8 mouse cellular contexts compared by ENCODE assay signal in the genomic region with DNA sequence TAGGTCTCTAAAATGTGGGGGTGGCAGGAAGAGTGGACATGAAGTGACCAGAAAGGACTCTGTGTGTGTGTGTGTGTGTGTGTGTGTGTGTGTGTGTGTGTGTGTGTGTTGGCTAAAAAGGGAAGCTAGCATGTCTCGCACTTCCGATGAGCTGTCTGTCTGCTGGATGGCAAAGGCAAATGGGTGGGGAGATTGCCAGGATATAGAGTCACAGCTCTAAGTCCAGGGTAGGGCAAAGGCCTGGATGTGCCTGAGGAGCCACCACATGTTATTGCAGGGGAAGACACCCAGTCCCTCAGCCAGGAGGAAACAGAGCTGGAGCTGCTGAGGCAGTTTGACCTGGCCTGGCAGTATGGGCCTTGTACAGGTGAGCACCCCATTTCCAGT. TPM values are rescaled to one million over a fixed set of nuclear protein-coding genes. Genes with fewer than 3 reads are reported as not detected.
A peak's percentile ranks its signal among the peaks of the same experiment; 100 is the strongest.
DNase-seq lines count a peak whose midpoint lies in the region; ATAC-seq lines count a peak whose summit lies in the region.

No protein-coding gene starts in this region.

- H3K9me3 ChIP-seq in hindbrain, embryonic 14.5 days (ENCODE audit: control insufficient read depth, low read length): no peaks in the 10 kb centered on the region

- H3K4me1 ChIP-seq in brown adipose tissue, adult 24 weeks (ENCODE audit: control insufficient read depth, insufficient read depth, insufficient read length, low read length): peaks cover 16% of the 10 kb centered on the region; the same call in 1 of the 2 replicates
- H3K4me1 ChIP-seq in hindbrain, embryonic 14.5 days (replicated peaks; ENCODE audit: control insufficient read depth, insufficient read depth, low read length): peaks cover 10% of the 10 kb centered on the region

- intact Hi-C loops in left cerebral cortex, postnatal 14 days (cut with DNase I): no loop called here
- intact Hi-C loops in left cerebral cortex, postnatal 10 days (cut with DNase I): no loop called here

- no peaks in the 10 kb centered on the region for H3K36me3 ChIP-seq in hindbrain, embryonic 14.5 days (replicated peaks; ENCODE audit: control insufficient read depth, insufficient read depth)

- H3K4me2 ChIP-seq in hindbrain, embryonic 14.5 days (replicated peaks): peak overlapping the region; percentile 79

- peak overlapping the region; percentile 97 for H3K27ac ChIP-seq in brown adipose tissue, adult 24 weeks (replicated peaks; ENCODE audit: low read depth, low read length)
- peak overlapping the region; percentile 85 for H3K27ac ChIP-seq in hindbrain, embryonic 14.5 days

- WGBS in hindbrain, embryonic 14.5 days: 39% methylated on average over 2 of the region's 2 CpGs

- ATAC-seq in hindbrain, embryonic 14.5 days (ENCODE audit: low FRiP score): no peak
- ATAC-seq in megakaryocyte progenitor cell, adult 5-6 weeks (replicated peaks; ENCODE audit: poor library complexity): peak; percentile 21

- peak overlapping the region; percentile 74 for H3K9ac ChIP-seq in hindbrain, embryonic 14.5 days

- DNase-seq in left cerebral cortex, postnatal 14 days (ENCODE audit: low spot score in 2 of 2): peak; percentile 53 to 77
- no peak for DNase-seq in left cerebral cortex, adult 9 months (ENCODE audit: low spot score in 2 of 2)
- DNase-seq in hindbrain, embryonic 14.5 days (ENCODE audit: low spot score): no peak
- no peak for DNase-seq in left cerebral cortex, postnatal 10 days (ENCODE audit: extremely low spot score in 1 of 2, low spot score in 2 of 2)
- DNase-seq in right cerebral cortex, postnatal 4 days: no peak
- no peak for DNase-seq in cerebellum, postnatal 4 days (ENCODE audit: low spot score in 2 of 2)

- peaks cover 13% of the 10 kb centered on the region for H3K27me3 ChIP-seq in hindbrain, embryonic 14.5 days (ENCODE audit: control insufficient read depth, insufficient read depth, low read length)

- H3K4me3 ChIP-seq in brown adipose tissue, adult 24 weeks (ENCODE audit: insufficient read depth, low read depth, low read length): peak overlapping the region; percentile 75
- H3K4me3 ChIP-seq in hindbrain, embryonic 14.5 days (replicated peaks; ENCODE audit: low read length): peak overlapping the region; percentile 48

RNA-seq across cellular contexts. Expression of a gene that starts 0.5 kb away (rescaled TPM):
- total RNA-seq in left cerebral cortex, postnatal 14 days (2021): 10 to 100 TPM; 16.2 to 16.9 TPM
- polyA plus RNA-seq in brown adipose tissue, adult 24 weeks (2012; ENCODE audit: insufficient read depth, insufficient read length, missing spikeins): 63.7 and 81.4 TPM in 2 replicates
- 18.8 and 20.4 TPM in 2 replicates for polyA plus RNA-seq in hindbrain, embryonic 14.5 days (2014; fragmentation: Nextera tagmentation; extraction: Ambion mirVana)
- 53.6 and 55.0 TPM in 2 replicates for total RNA-seq in megakaryocyte progenitor cell, adult 5-6 weeks (2015)
- 60.4 and 67.8 TPM in 2 replicates for total RNA-seq in megakaryocyte progenitor cell, adult 5-6 weeks (2017)
- total RNA-seq in left cerebral cortex, postnatal 10 days (2021): 10 to 100 TPM; 12.8 to 16.2 TPM

RNA-seq across cellular contexts. Expression of a gene that starts 18.0 kb away (rescaled TPM):
- total RNA-seq in left cerebral cortex, postnatal 14 days (2021): not detected
- polyA plus RNA-seq in brown adipose tissue, adult 24 weeks (2012; ENCODE audit: insufficient read depth, insufficient read length, missing spikeins): not detected in 2 replicates
- polyA plus RNA-seq in hindbrain, embryonic 14.5 days (2014; fragmentation: Nextera tagmentation; extraction: Ambion mirVana): not detected in 2 replicates
- total RNA-seq in megakaryocyte progenitor cell, adult 5-6 weeks (2015): not detected in 2 replicates
- total RNA-seq in megakaryocyte progenitor cell, adult 5-6 weeks (2017): not detected in 2 replicates
- total RNA-seq in left cerebral cortex, postnatal 10 days (2021): not detected

RNA-seq across cellular contexts. Expression of a gene that starts 18.1 kb away (rescaled TPM):
- 1 to 10 TPM; 1.3 to 1.5 TPM for total RNA-seq in left cerebral cortex, postnatal 14 days (2021)
- polyA plus RNA-seq in brown adipose tissue, adult 24 weeks (2012; ENCODE audit: insufficient read depth, insufficient read length, missing spikeins): not detected in 2 replicates
- polyA plus RNA-seq in hindbrain, embryonic 14.5 days (2014; fragmentation: Nextera tagmentation; extraction: Ambion mirVana): 0.51 and 0.53 TPM in 2 replicates
- total RNA-seq in megakaryocyte progenitor cell, adult 5-6 weeks (2015): 2.8 and 5.0 TPM in 2 replicates
- total RNA-seq in megakaryocyte progenitor cell, adult 5-6 weeks (2017): 1.3 and 3.0 TPM in 2 replicates
- 1 to 10 TPM; 1.5 to 1.7 TPM for total RNA-seq in left cerebral cortex, postnatal 10 days (2021)

RNA-seq across cellular contexts. Expression of a gene that starts 30.7 kb away (rescaled TPM):
- total RNA-seq in left cerebral cortex, postnatal 14 days (2021): 1 to 10 TPM; 6.4 to 9.0 TPM
- 4.4 and 7.6 TPM in 2 replicates for polyA plus RNA-seq in brown adipose tissue, adult 24 weeks (2012; ENCODE audit: insufficient read depth, insufficient read length, missing spikeins)
- 19.4 and 22.5 TPM in 2 replicates for polyA plus RNA-seq in hindbrain, embryonic 14.5 days (2014; fragmentation: Nextera tagmentation; extraction: Ambion mirVana)
- 28.0 and 31.0 TPM in 2 replicates for total RNA-seq in megakaryocyte progenitor cell, adult 5-6 weeks (2015)
- total RNA-seq in megakaryocyte progenitor cell, adult 5-6 weeks (2017): 16.1 and 19.7 TPM in 2 replicates
- total RNA-seq in left cerebral cortex, postnatal 10 days (2021): 1 to 10 TPM; 8.9 to 9.3 TPM

RNA-seq across cellular contexts. Expression of a gene that starts 36.8 kb away (rescaled TPM):
- 10 to 100 TPM; 44.5 to 52.4 TPM for total RNA-seq in left cerebral cortex, postnatal 14 days (2021)
- 3.3 and 4.8 TPM in 2 replicates for polyA plus RNA-seq in brown adipose tissue, adult 24 weeks (2012; ENCODE audit: insufficient read depth, insufficient read length, missing spikeins)
- polyA plus RNA-seq in hindbrain, embryonic 14.5 days (2014; fragmentation: Nextera tagmentation; extraction: Ambion mirVana): 12.9 and 13.4 TPM in 2 replicates
- total RNA-seq in megakaryocyte progenitor cell, adult 5-6 weeks (2015): 6.2 and 7.5 TPM in 2 replicates
- 8.1 and 9.7 TPM in 2 replicates for total RNA-seq in megakaryocyte progenitor cell, adult 5-6 weeks (2017)
- 10 to 100 TPM; 49.5 to 55.1 TPM for total RNA-seq in left cerebral cortex, postnatal 10 days (2021)

Comparison
In these comparisons a context has a peak if more than half of its experiments do, and no peak if none do; other contexts are left out.
1. DNase-seq: peak in left cerebral cortex, postnatal 14 days (2 of 2); none in left cerebral cortex, adult 9 months (0 of 2), hindbrain, embryonic 14.5 days (single experiment), left cerebral cortex, postnatal 10 days (0 of 2), right cerebral cortex, postnatal 4 days (single experiment) and cerebellum, postnatal 4 days (0 of 2).